Mouse (Mus musculus) R1 (cell line): ENCODE measurements at regions not wholly inside any gene's neighbourhood (a gene's known extent, or its start where the extent isn't known, plus 50 kb on each side); places are given as distances from the start of the nearest gene placed in this dataset.

ENCODE experiments used
- DNase-seq: peaks from one replicate; pipeline ENCODE4 v3.0.0-alpha.2; 2018; ENCODE audit warnings: low read depth, low spot score

GRCm38 (mm10) chr9:88068881-88069304, 258.1 kb upstream of the Nt5e start:
- DNase-seq, result peak; percentile 13

DNA sequence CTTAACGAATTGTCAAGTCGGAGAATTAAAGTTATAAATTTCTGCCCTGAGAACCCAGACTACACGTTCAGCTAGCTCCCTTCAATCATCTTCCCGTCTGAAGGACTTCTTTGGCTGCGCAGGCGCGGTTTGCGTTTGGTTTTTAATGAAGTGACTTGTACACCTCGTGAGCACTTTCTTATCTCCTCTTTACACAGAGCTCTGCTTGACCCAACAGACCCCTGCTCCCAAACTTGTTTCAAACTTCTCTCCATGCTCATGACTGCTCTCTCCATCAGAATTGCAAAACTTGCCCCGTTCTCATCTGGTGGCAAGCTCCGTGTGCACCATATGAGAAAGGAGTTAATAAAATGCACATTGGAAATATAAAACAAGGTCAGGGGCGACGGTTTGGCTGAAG, 257.2 kb upstream of the Nt5e start:
- DNase-seq, result peak; percentile 11

- peak; percentile 67 for DNase-seq
These were observed 253.8 kb upstream of the Nt5e start for GRCm38 (mm10) chr9:88073165-88073564.

- DNase-seq, result no peak
These were observed 253.4 kb upstream of the Nt5e start for GRCm38 (mm10) chr9:88073579-88073978.

DNA sequence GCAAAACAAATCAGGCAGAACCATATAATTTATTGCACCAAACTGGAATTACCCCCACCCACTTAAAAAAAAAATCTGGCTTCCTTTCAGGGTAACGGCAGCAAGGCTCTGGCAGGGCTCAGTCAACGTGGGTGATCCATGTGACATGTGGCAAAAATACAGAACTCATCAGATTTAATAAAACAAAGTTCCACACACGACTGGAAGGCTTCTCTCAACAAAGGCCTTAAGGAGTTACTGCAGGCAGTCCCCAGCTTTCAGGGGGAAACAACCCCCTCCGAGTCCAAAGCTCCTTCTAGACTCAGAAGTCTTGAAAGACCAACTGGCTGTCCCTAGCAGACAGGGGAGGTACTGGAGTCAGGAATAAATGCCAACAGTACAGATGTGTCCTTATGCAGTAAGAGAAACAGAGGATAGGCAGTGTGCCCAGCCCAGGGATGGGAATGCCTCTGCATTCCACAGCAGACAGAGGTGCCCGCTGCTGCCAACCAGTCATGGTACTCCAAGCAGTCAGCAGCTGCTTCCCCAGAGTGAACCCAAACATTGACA, 244.0 kb upstream of the Nt5e start:
- DNase-seq, result no peak

GRCm38 (mm10) chr9:88085181-88085816, 241.7 kb upstream of the Nt5e start:
- no peak for DNase-seq

- no peak for DNase-seq
These were observed 241.1 kb upstream of the Nt5e start for GRCm38 (mm10) chr9:88085866-88086265.

DNA sequence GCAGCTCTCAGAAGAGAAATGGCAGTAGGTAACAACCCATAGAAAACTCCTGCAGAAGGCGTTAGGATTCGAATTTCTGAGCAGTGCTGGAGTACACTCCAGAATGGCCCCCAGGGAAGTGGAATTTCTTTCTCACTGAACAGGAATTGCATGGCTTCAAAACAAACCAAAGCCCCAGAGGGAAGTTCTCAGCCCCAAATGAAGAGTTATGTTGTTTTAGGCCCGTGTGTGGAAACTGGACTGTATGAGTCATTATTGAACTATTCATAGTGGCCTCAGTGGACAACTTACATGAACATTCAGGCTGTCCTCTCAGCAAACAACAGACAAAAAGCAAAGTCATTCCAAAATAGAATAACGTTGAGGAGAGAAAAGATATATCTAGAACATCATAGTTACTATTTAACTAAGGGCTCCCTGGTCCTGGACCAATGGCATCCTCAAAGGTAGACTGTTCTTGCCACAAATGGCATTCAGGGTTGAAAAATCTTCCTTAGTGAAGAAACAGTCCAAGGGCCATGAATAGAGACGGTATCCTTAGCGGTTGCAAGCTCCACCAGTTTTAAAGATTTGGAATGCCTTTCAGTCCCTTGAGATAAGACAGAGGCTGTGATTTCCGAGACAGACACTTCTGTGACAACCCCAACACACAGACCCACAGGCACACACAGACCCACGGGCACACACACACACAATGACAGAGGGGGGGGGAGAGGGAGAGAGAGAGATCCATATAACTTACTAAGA, 235.0 kb upstream of the Nt5e start:
- no peak for DNase-seq

DNA sequence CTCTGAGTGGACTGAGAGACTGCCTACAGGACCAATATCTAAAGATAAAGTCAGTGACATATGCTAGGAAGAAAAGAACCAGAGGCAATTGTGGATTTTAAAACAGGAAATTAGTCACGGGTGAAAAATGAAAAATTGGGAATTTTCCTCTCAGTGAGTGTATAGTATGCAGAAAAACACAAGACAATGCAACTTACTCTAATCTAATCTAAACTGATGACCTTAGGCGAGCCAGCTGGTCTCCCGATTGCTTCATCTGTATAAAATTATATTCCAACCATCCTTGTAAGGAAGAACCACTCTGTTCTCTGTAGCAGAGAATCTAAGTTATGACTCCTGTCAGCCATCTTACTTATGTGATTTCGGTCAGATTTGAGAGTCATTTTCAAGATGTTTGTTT, 234.4 kb upstream of the Nt5e start:
- DNase-seq, result no peak

DNA sequence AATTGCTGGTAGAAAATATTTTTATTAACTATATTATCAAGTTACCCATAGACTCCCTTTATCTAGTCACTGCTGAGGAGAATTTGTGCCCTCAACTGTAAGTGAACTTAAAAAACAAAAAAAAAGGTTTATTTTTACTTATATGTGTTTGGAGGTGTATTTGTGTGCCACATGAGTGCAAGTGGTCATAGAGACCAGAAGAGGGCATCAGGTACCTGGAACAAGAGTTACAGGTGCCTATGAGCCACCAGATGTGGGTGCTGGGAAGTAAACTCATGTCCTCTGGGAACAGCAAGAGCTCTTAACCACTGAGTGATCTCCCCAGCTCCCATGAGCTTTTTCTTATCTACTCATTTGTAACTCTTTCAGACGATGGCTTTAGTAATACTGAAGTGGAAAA, 213.9 kb upstream of the Nt5e start:
- DNase-seq, result peak; percentile 15

DNA sequence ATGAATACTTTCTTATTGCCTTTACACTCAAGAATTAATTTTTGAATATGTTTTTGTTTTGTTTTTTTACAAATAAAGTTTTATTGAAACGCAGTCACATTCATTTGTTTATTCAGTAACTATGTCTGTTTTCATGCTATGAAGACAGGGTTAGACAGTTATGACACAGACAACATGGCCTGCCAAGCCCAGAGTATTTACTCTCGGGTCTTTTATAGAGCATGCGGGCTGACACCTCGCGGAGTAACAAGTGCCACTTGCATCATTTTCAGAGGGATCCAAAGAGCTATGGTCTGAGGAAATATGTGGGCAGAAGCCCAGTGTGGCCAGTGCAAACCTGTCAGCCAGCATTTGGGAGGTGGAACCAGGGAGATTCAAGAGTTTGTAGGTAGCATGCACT, 206.5 kb upstream of the Nt5e start:
- no peak for DNase-seq

DNA sequence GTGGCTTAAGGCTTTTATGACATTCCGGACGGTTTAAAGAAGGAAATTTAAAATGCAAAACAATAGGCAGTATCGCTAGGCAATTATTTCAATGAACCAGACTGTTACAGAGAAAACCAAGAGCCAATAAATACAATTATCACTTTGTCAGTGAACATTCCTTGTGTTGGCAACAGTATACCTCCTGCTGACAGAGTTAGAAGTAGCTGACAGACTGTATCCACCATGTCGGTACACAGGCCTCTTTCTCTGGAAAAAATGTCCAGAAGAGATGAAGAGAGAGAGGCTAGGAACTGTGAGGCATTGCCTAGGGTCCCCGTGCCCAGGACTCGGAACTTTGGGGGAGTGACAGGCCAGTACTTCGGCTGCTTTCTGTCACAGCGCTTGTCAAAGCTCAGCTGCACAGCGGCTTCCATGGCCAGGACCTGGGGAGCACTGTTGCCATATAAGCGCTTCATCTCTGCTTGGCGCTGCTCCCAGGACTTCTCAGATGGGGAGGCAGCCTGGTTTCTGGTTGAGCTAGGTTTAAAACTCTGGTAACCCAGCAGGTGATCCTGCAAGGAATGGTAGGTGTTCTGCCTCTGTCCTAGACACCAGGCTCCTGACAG, 205.9 kb upstream of the Nt5e start:
- DNase-seq, result no peak

DNA sequence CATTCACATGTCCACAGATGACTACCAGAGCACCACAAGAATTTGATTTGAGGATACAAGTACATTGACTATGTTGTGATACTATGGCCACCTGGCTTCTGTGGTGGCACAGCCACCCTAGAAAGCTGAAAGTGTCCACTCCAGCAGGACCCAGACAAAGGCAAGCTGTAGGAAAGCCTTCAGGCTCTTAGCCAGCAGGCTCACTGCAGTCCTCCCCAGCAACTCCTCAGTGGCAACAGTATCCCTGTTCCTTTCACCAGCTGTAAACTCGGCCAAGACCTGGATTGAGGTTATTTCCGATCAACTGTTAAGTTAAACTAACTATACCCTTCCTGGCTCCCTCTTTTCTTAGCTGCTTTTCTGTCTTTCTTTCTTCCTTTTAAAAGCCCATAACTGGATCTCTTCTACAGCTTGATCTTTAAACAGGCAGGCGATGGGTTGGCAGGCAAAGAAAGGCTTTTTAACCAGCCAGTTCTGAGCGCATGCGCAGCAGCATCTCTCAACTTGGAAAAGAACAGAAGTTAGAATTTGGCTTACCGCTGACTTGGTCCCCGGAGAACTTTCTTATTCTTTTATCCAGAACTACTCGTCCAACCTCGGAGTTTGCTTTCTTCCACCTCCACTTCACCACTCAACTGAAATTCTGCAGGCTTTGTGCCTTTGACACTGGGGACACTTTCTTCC, 202.5 kb upstream of the Nt5e start:
- DNase-seq, result no peak

DNA sequence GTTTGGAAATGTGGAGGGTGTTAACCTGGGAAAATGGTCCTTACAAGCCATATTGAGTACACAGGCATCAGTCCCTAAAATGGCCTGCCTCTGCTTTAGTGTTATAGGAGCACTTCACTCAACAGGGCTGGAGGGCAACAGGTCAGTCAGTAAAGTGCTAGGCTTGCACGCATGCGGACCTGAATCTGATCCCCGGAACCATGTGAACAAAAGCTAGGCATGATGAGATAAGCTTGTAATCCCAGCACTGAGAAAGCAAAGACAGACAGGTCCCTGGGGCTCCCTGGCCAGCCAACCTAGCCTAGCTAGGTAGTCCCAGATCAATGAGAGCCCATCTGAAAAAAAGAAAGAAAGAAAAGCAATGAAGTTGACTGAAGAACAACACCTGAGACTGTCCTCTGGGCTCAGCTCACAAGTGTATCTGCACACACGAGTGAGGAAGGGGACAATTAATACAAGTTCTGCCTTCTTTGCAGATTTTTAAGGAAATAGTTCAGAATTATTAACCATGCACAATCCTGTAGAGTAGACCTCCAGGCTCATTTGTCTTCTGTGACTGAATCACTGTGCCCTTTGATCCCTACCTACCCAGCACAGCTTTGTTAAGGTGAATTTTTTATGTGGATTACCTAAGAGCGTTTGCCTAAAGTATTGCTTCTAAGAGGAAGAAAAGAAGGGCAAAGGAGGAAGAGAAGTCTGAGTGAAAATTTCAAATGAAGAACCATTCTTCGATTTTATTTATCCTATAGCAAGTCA, 163.8 kb upstream of the Nt5e start:
- no peak for DNase-seq

DNA sequence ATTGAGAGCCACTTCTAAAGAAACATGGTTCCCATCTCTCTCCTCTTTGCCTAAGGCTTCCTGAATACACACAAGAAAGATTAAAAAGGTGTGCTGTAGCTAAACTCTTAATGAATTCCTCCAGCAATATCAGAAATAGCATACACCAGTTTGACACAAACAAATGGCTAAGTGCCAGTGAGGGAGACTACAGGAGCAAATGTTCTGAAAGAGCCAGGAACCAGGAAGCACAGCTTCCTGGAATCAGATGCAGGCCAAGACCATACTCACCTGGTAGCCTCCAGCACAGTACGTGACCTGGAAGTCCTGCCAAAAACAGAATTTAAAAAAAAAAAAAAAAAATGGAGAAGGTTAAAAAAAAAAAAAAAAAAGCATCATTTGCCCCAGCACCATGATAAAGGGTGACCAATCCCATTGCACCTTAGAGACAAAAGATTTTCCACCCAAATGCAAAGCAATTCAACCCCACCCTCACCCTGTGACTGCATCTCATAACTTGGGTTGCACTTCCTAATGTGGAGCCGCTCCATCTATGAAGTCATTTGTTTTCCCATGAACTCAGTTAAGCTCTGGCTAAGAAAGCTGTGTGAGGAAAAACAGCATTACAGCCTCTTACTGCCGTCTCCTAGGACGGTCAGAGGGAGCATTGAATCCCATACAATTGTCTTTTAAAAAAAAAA, 149.3 kb upstream of the Nt5e start:
- no peak for DNase-seq

DNA sequence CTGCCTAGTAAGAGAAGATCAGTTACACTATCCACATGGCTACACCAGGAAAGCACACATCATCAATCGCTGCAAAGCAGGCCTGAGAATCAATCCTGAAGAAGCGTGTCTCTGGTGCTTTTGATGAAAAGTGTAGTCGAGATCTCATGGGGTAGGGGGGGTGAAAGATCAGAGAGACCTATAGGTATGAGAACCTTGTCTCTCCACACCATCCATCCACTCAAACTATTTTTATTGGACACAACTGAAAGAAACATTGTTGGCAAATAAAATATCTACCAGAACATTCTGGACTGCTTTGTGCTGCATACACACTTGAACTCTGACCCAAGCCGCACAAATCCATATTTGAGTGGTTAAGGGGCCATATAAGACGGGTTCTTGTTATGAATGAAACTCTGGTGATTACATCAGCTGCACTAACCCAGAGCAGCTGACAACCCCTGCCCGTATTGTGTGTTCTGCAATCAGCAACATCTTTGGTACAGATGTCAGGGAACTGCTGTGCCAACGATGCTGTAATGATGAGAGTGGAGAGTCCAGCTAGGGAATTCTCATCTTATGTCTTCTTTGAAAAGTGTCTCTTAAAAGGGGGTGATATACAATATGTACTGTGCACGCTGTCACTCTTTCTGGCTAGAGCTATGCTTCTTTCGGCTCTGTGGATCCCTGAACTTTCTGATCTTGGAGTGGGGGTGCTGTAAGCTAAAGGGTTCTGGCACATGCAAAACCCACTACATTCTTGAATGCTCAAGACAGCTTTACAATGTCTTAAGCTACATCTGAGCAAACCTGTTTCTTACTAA, 145.6 kb upstream of the Nt5e start:
- no peak for DNase-seq

GRCm38 (mm10) chr9:88207378-88207777, 119.6 kb upstream of the Nt5e start:
- DNase-seq, result no peak

- DNase-seq, result no peak
These were observed 119.0 kb upstream of the Nt5e start for GRCm38 (mm10) chr9:88208022-88208421.

DNA sequence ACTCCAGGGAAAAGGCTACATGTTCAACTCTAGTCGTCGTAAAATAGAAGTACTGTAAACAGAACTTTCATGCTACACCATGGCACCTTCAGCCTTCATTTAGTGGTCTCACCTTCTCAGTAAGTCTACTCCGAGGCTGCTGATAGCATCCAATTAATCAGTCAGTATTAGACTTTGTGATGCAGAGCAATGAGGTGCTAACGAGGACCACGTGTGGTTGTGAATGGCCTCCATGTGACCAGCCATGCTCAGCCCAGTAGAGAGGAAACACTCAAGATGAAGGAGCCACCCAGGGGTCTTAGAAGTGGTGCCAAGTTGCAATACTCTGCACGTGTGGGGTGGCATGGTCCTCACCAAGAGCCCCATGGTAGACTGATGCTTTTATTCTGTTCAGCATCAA, 112.2 kb upstream of the Nt5e start:
- DNase-seq, result no peak

- no peak for DNase-seq
These were observed 106.6 kb upstream of the Nt5e start for GRCm38 (mm10) chr9:88220360-88220759.
